20 mouse cellular contexts compared by ENCODE assay signal in genomic region chr13:72231032-72231591, GRCm38 (mm10).
A peak's percentile ranks its signal among the peaks of the same experiment; 100 is the strongest.
DNase-seq lines count a peak whose midpoint lies in the region; ATAC-seq and TF ChIP-seq lines count a peak whose summit lies in the region.
"Had no signal": no experiment of that assay in that cellular context is flagged by ENCODE, and none has a peak within 500 bp of the region (broad histone marks: within the 10 kb centered on the region; RNA-seq: fewer than 3 reads in every experiment).

No protein-coding gene starts in this region.

- 30% methylated on average over 4 of the region's 4 CpGs for WGBS in forebrain, embryonic 14.5 days
- WGBS in forebrain, embryonic 12.5 days = 29% methylated on average over 4 of the region's 4 CpGs
- WGBS in stomach, embryonic 16.5 days = 86% methylated on average over 4 of the region's 4 CpGs
- 74% methylated on average over 4 of the region's 4 CpGs for WGBS in stomach, postnatal 0 days
- WGBS in midbrain, embryonic 15.5 days = 42% methylated on average over 4 of the region's 4 CpGs

- peak; percentile 23 for DNase-seq in forebrain, embryonic 14.5 days (ENCODE audit: low spot score)
- no peak for DNase-seq in stomach, postnatal 0 days (ENCODE audit: low spot score)
- DNase-seq in cerebellum, postnatal 25 days = no peak
- no peak for DNase-seq in urinary bladder, postnatal 14 days (ENCODE audit: low spot score)
- DNase-seq: adrenal gland, postnatal 14 days; cerebellum, adult 18-20 months; cerebellum, adult 9-11 months; gastrocnemius, postnatal 10 days; heart, adult 2 months had no signal

- H3K4me1 ChIP-seq in forebrain, embryonic 14.5 days (ENCODE audit: control insufficient read depth, insufficient read depth, low read length) = no peaks in the 10 kb centered on the region
- no peaks in the 10 kb centered on the region; the same call in 1 of the 2 replicates for H3K4me1 ChIP-seq in forebrain, embryonic 12.5 days
- no peaks in the 10 kb centered on the region for H3K4me1 ChIP-seq in stomach, embryonic 16.5 days (ENCODE audit: control insufficient read depth, insufficient read depth, low read length)
- H3K4me1 ChIP-seq in stomach, postnatal 0 days (replicated peaks; ENCODE audit: control insufficient read depth, insufficient read depth) = no peaks in the 10 kb centered on the region
- peaks cover 4% of the 10 kb centered on the region; the same call in 1 of the 2 replicates for H3K4me1 ChIP-seq in midbrain, embryonic 15.5 days
- H3K4me1 ChIP-seq: embryonic facial prominence, embryonic 10.5 days; heart, embryonic 15.5 days; hindbrain, embryonic 10.5 days had no signal

- H3K4me2 ChIP-seq in forebrain, embryonic 14.5 days (ENCODE audit: low read length) = no peak overlapping the region
- no peak overlapping the region for H3K4me2 ChIP-seq in forebrain, embryonic 12.5 days
- no peak overlapping the region for H3K4me2 ChIP-seq in stomach, embryonic 16.5 days (ENCODE audit: low read depth, low read length)
- H3K4me2 ChIP-seq in stomach, postnatal 0 days (replicated peaks; ENCODE audit: low read depth) = no peak overlapping the region
- no peak overlapping the region for H3K4me2 ChIP-seq in midbrain, embryonic 15.5 days
- H3K4me2 ChIP-seq: heart, embryonic 11.5 days; heart, embryonic 15.5 days; hindbrain, embryonic 14.5 days had no signal

- TF ChIP-seq EP300 in stomach, postnatal 0 days (optimal IDR thresholded peaks at IDR 0.05) = no peak

- H3K4me3 ChIP-seq in forebrain, embryonic 14.5 days (ENCODE audit: low read depth, low read length) = no peak overlapping the region
- no peak overlapping the region for H3K4me3 ChIP-seq in forebrain, embryonic 12.5 days (replicated peaks)
- no peak overlapping the region for H3K4me3 ChIP-seq in stomach, embryonic 16.5 days (replicated peaks; ENCODE audit: low read length)
- no peak overlapping the region for H3K4me3 ChIP-seq in stomach, postnatal 0 days (ENCODE audit: low read depth, low read length)
- H3K4me3 ChIP-seq in midbrain, embryonic 15.5 days = no peak overlapping the region
- H3K4me3 ChIP-seq: embryonic facial prominence, embryonic 10.5 days; heart, adult 2 months; heart, embryonic 15.5 days; hindbrain, embryonic 10.5 days had no signal

- no peaks in the 10 kb centered on the region for H3K36me3 ChIP-seq in forebrain, embryonic 14.5 days (ENCODE audit: control insufficient read depth, insufficient read depth, low read length)
- no peaks in the 10 kb centered on the region for H3K36me3 ChIP-seq in forebrain, embryonic 12.5 days (replicated peaks)
- no peaks in the 10 kb centered on the region for H3K36me3 ChIP-seq in stomach, embryonic 16.5 days (ENCODE audit: control insufficient read depth, insufficient read depth, low read length)
- no peaks in the 10 kb centered on the region for H3K36me3 ChIP-seq in stomach, postnatal 0 days (ENCODE audit: control insufficient read depth, insufficient read depth, low read length)
- no peaks in the 10 kb centered on the region for H3K36me3 ChIP-seq in midbrain, embryonic 15.5 days (replicated peaks)
- H3K36me3 ChIP-seq: embryonic facial prominence, embryonic 10.5 days; heart, embryonic 15.5 days; hindbrain, embryonic 10.5 days had no signal

- H3K9ac ChIP-seq in forebrain, embryonic 14.5 days (ENCODE audit: low read length) = no peak overlapping the region
- H3K9ac ChIP-seq in forebrain, embryonic 12.5 days = no peak overlapping the region
- H3K9ac ChIP-seq in stomach, embryonic 16.5 days (ENCODE audit: low read length) = no peak overlapping the region
- no peak overlapping the region for H3K9ac ChIP-seq in stomach, postnatal 0 days (ENCODE audit: low read length)
- no peak overlapping the region for H3K9ac ChIP-seq in midbrain, embryonic 15.5 days
- H3K9ac ChIP-seq: heart, embryonic 15.5 days; hindbrain, embryonic 14.5 days had no signal

- no peaks in the 10 kb centered on the region for H3K9me3 ChIP-seq in forebrain, embryonic 14.5 days (replicated peaks; ENCODE audit: control insufficient read depth, low read length)
- no peaks in the 10 kb centered on the region for H3K9me3 ChIP-seq in forebrain, embryonic 12.5 days
- no peaks in the 10 kb centered on the region for H3K9me3 ChIP-seq in stomach, embryonic 16.5 days (replicated peaks; ENCODE audit: control insufficient read depth, low read length)
- H3K9me3 ChIP-seq in stomach, postnatal 0 days (ENCODE audit: control insufficient read depth, low read length) = no peaks in the 10 kb centered on the region
- no peaks in the 10 kb centered on the region for H3K9me3 ChIP-seq in midbrain, embryonic 15.5 days
- H3K9me3 ChIP-seq: embryonic facial prominence, embryonic 10.5 days; heart, embryonic 15.5 days; hindbrain, embryonic 10.5 days had no signal

- ATAC-seq in forebrain, embryonic 14.5 days = peak; percentile 50; the same call in 1 of the 2 replicates
- no peak for ATAC-seq in forebrain, embryonic 12.5 days (ENCODE audit: low FRiP score)
- ATAC-seq in stomach, embryonic 16.5 days (ENCODE audit: insufficient read depth, low FRiP score) = 0 out of 2 replicates have a peak, but pooled peaks have one; percentile 13
- no peak for ATAC-seq in stomach, postnatal 0 days (ENCODE audit: low FRiP score, low TSS enrichment)
- 0 out of 2 replicates have a peak, but pooled peaks have one; percentile 39 for ATAC-seq in midbrain, embryonic 15.5 days (replicated peaks)
- ATAC-seq: activated CD4-positive, CD25-positive, alpha-beta regulatory T cell, adult 4 months had no signal

- no peaks in the 10 kb centered on the region for H3K27me3 ChIP-seq in forebrain, embryonic 14.5 days (replicated peaks; ENCODE audit: control insufficient read depth, insufficient read depth, low read length)
- peaks cover 7% of the 10 kb centered on the region for H3K27me3 ChIP-seq in forebrain, embryonic 12.5 days
- no peaks in the 10 kb centered on the region for H3K27me3 ChIP-seq in stomach, embryonic 16.5 days (ENCODE audit: control insufficient read depth, insufficient read depth, low read length)
- no peaks in the 10 kb centered on the region for H3K27me3 ChIP-seq in stomach, postnatal 0 days (ENCODE audit: control insufficient read depth, insufficient read depth, low read length)
- H3K27me3 ChIP-seq in midbrain, embryonic 15.5 days (replicated peaks) = no peaks in the 10 kb centered on the region
- H3K27me3 ChIP-seq: CH12.LX; heart, embryonic 15.5 days; Patski had no signal

- no peak for TF ChIP-seq CTCF in stomach, postnatal 0 days (IDR thresholded peaks at IDR 0.05; ENCODE audit: low read depth)

- no peak overlapping the region for H3K27ac ChIP-seq in forebrain, embryonic 14.5 days (ENCODE audit: low read depth, low read length)
- no peak overlapping the region for H3K27ac ChIP-seq in forebrain, embryonic 12.5 days
- H3K27ac ChIP-seq in stomach, embryonic 16.5 days (ENCODE audit: low read length) = no peak overlapping the region
- H3K27ac ChIP-seq in stomach, postnatal 0 days (replicated peaks) = no peak overlapping the region
- no peak overlapping the region for H3K27ac ChIP-seq in midbrain, embryonic 15.5 days
- H3K27ac ChIP-seq: embryonic facial prominence, embryonic 10.5 days; heart, adult 2 months; heart, embryonic 15.5 days; hindbrain, embryonic 10.5 days; hindbrain, embryonic 14.5 days had no signal

Comparison
In these comparisons a context has a peak if more than half of its experiments do, and no peak if none do; other contexts are left out.
1. ATAC-seq: peak in forebrain, embryonic 14.5 days (single experiment), stomach, embryonic 16.5 days (single experiment) and midbrain, embryonic 15.5 days (single experiment); none in forebrain, embryonic 12.5 days (single experiment) and stomach, postnatal 0 days (single experiment).